Mouse (Mus musculus) lung, postnatal 25 days (tissue): ENCODE measurements around the gene Dmkn.
"Not testable (repeated sequence)": the region's sequence is repeated elsewhere in the genome, so short reads cannot be mapped to it uniquely, and the experiment has no call there.

Experiments used
- DNase-seq: peaks from one replicate; pipeline ENCODE4 v3.0.0; 2022; ENCODE audit warnings: low spot score

The Dmkn gene

GRCm38 (mm10) chr7:30763456-30763855 is at the start of gene Dmkn:
TSS of gene Dmkn (plus strand) at chr7:30763756.
- DNase-seq, result no peak

- peak; percentile 60 for DNase-seq
Measured at GRCm38 (mm10) chr7:30717006-30717715, 46.4 kb upstream of the Dmkn start.

GRCm38 (mm10) chr7:30717716-30718046 is 45.9 kb upstream of the Dmkn start:
- DNase-seq, result no peak

GRCm38 (mm10) chr7:30719669-30720068 is 43.9 kb upstream of the Dmkn start:
- DNase-seq, result no peak

- no peak for DNase-seq
Measured at GRCm38 (mm10) chr7:30721286-30721685, 42.3 kb upstream of the Dmkn start.

- DNase-seq, result no peak
Measured at GRCm38 (mm10) chr7:30723274-30723953, 40.1 kb upstream of the Dmkn start.

- DNase-seq, result no peak
Measured at GRCm38 (mm10) chr7:30728214-30728613, 35.3 kb upstream of the Dmkn start.

- no peak for DNase-seq
Measured at GRCm38 (mm10) chr7:30728739-30729395, 34.7 kb upstream of the Dmkn start.

- peak; percentile 95 for DNase-seq
Measured at GRCm38 (mm10) chr7:30729396-30730063, 34.0 kb upstream of the Dmkn start, which contains the start of gene Tmem147. TSS of gene Tmem147 (minus strand) at chr7:30729540.

- DNase-seq, result not testable (repeated sequence)
Measured at GRCm38 (mm10) chr7:30730064-30730722, 33.4 kb upstream of the Dmkn start.

GRCm38 (mm10) chr7:30736211-30736610 is 27.3 kb upstream of the Dmkn start:
- no peak for DNase-seq

- DNase-seq, result not testable (repeated sequence)
Measured at GRCm38 (mm10) chr7:30742570-30742969, 21.0 kb upstream of the Dmkn start.

- DNase-seq, result not testable (repeated sequence)
Measured at GRCm38 (mm10) chr7:30743617-30744016, 19.9 kb upstream of the Dmkn start, which contains the start of gene Gapdhs. TSS of gene Gapdhs (minus strand) at chr7:30743681.

- peak; percentile 80 for DNase-seq
Measured at GRCm38 (mm10) chr7:30744022-30744598, 19.4 kb upstream of the Dmkn start.

- DNase-seq, result no peak
Measured at GRCm38 (mm10) chr7:30747525-30748204, 15.9 kb upstream of the Dmkn start.

GRCm38 (mm10) chr7:30749824-30750606 is 13.5 kb upstream of the Dmkn start:
- no peak for DNase-seq

GRCm38 (mm10) chr7:30751086-30751669 is 12.4 kb upstream of the Dmkn start, which contains the start of gene Sbsn:
TSS of gene Sbsn (plus strand) at chr7:30751471.
- no peak for DNase-seq

GRCm38 (mm10) chr7:30757001-30757400 is 6.6 kb upstream of the Dmkn start:
- no peak for DNase-seq

- DNase-seq, result no peak
Measured at GRCm38 (mm10) chr7:30758853-30759252, 4.7 kb upstream of the Dmkn start.
